Comparison of ENCODE assay signal across 10 mouse cellular contexts in the genomic region with DNA sequence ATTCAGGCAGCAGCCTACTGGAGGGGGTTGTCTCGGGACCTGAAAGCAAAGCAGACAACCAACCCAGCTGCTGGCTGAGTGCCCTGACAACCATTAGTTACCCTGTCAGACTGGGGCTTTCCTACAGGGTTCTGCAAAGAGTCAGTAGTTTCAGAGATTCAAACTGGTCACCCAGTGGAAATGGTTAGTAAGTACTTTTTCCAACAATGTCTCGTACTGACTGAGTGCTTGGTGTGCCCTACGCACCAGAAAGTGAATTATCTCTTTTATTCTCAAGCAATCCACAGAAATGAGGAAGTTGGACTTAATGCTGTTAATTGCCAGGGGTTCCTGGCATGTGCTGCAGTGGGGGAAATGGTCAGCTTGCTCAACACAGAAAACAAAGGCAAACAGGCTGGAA. TPM values are rescaled to one million over a fixed set of nuclear protein-coding genes. Genes with fewer than 3 reads are reported as not detected.
DNase-seq lines count a peak whose midpoint lies in the region; ATAC-seq lines count a peak whose summit lies in the region.
"Had no signal": no experiment of that assay in that cellular context is flagged by ENCODE, and none has a peak within 500 bp of the region (broad histone marks: within the 10 kb centered on the region; RNA-seq: fewer than 3 reads in every experiment).

No protein-coding gene starts in this region.

- H3K4me3 ChIP-seq in heart, embryonic 15.5 days = no peak overlapping the region
- H3K4me3 ChIP-seq in stomach, embryonic 15.5 days (replicated peaks) = no peak overlapping the region
- H3K4me3 ChIP-seq: embryonic facial prominence, embryonic 15.5 days; neural tube, embryonic 12.5 days had no signal

- H3K27me3 ChIP-seq in heart, embryonic 15.5 days = no peaks in the 10 kb centered on the region
- H3K27me3 ChIP-seq in stomach, embryonic 15.5 days (replicated peaks) = no peaks in the 10 kb centered on the region
- H3K27me3 ChIP-seq: embryonic facial prominence, embryonic 15.5 days; neural tube, embryonic 12.5 days had no signal

- H3K9me3 ChIP-seq in heart, embryonic 15.5 days (replicated peaks) = no peaks in the 10 kb centered on the region
- no peaks in the 10 kb centered on the region for H3K9me3 ChIP-seq in stomach, embryonic 15.5 days
- H3K9me3 ChIP-seq: embryonic facial prominence, embryonic 15.5 days; neural tube, embryonic 12.5 days had no signal

- DNase-seq in heart, postnatal 36 days = no peak
- peak; percentile 57 to 59 for DNase-seq in right cerebral cortex, postnatal 10 days (ENCODE audit: low spot score in 2 of 2)
- DNase-seq in right cerebral cortex, adult 18-20 months = no peak
- no peak for DNase-seq in retina, postnatal 1 day
- DNase-seq in left cerebral cortex, postnatal 25 days (ENCODE audit: low spot score in 2 of 2) = no peak

- intact Hi-C loops in heart, postnatal 36 days (cut with DNase I) = no loop called here
- intact Hi-C loops in left cerebral cortex, postnatal 25 days (cut with DNase I) = no loop called here

- WGBS in heart, embryonic 15.5 days = 31% methylated on average over 3 of the region's 3 CpGs
- WGBS in stomach, embryonic 15.5 days = 27% methylated on average over 3 of the region's 3 CpGs

- H3K4me2 ChIP-seq in heart, embryonic 15.5 days = no peak overlapping the region
- no peak overlapping the region for H3K4me2 ChIP-seq in stomach, embryonic 15.5 days
- H3K4me2 ChIP-seq: embryonic facial prominence, embryonic 15.5 days; neural tube, embryonic 12.5 days had no signal

- peak; percentile 27; the same call in 1 of the 2 replicates for ATAC-seq in heart, embryonic 15.5 days (replicated peaks; ENCODE audit: insufficient number of reproducible peaks, insufficient read depth, low FRiP score, low read depth)
- ATAC-seq in granulocyte monocyte progenitor cell, adult 5-6 weeks (replicated peaks; ENCODE audit: poor library complexity, severe bottlenecking) = peak; percentile 77
- ATAC-seq in stomach, embryonic 15.5 days (ENCODE audit: insufficient read depth, low FRiP score, low read depth) = no peak

- H3K27ac ChIP-seq in heart, embryonic 15.5 days = peak overlapping the region; percentile 40
- 0 out of 2 replicates have a peak overlapping the region, but pooled peaks have one; percentile 12 for H3K27ac ChIP-seq in stomach, embryonic 15.5 days
- H3K27ac ChIP-seq: embryonic facial prominence, embryonic 15.5 days; neural tube, embryonic 12.5 days had no signal

- no peak overlapping the region for H3K9ac ChIP-seq in heart, embryonic 15.5 days
- H3K9ac ChIP-seq in stomach, embryonic 15.5 days = no peak overlapping the region
- H3K9ac ChIP-seq: embryonic facial prominence, embryonic 15.5 days; neural tube, embryonic 12.5 days had no signal

- no peaks in the 10 kb centered on the region for H3K36me3 ChIP-seq in heart, embryonic 15.5 days
- no peaks in the 10 kb centered on the region for H3K36me3 ChIP-seq in stomach, embryonic 15.5 days
- H3K36me3 ChIP-seq: embryonic facial prominence, embryonic 15.5 days; neural tube, embryonic 12.5 days had no signal

- peaks cover 18% of the 10 kb centered on the region for H3K4me1 ChIP-seq in heart, embryonic 15.5 days (replicated peaks)
- peaks cover 24% of the 10 kb centered on the region; the same call in 1 of the 2 replicates for H3K4me1 ChIP-seq in stomach, embryonic 15.5 days
- H3K4me1 ChIP-seq: neural tube, embryonic 12.5 days had no signal

RNA-seq across cellular contexts. Expression of a gene that starts 10.2 kb away (rescaled TPM):
- polyA plus RNA-seq in heart, embryonic 15.5 days (2015; fragmentation: Nextera tagmentation; extraction: Ambion mirVana) = 28.1 and 29.9 TPM in 2 replicates
- 10 to 100 TPM; 23.5 to 29.3 TPM for total RNA-seq in heart, postnatal 36 days (2021)
- total RNA-seq in granulocyte monocyte progenitor cell, adult 5-6 weeks (2014; fragmentation: Nextera tagmentation) = 23.5 and 28.7 TPM in 2 replicates
- total RNA-seq in granulocyte monocyte progenitor cell, adult 5-6 weeks (2017) = 21.6 and 26.2 TPM in 2 replicates
- 40.3 and 42.2 TPM in 2 replicates for polyA plus RNA-seq in stomach, embryonic 15.5 days (2015; fragmentation: Nextera tagmentation; extraction: Ambion mirVana)
- total RNA-seq in left cerebral cortex, postnatal 25 days (2021) = 10 to 100 TPM; 20.8 to 24.5 TPM

RNA-seq across cellular contexts. Expression of a gene that starts 39.3 kb away (rescaled TPM):
- 0.09 and 0.36 TPM in 2 replicates for polyA plus RNA-seq in heart, embryonic 15.5 days (2015; fragmentation: Nextera tagmentation; extraction: Ambion mirVana)
- total RNA-seq in heart, postnatal 36 days (2021) = under 1 TPM in 1 of 2 experiments, not detected in 1; 0.08 TPM
- 0.21 TPM in 1 of 2 replicates, not detected in the other for total RNA-seq in granulocyte monocyte progenitor cell, adult 5-6 weeks (2014; fragmentation: Nextera tagmentation)
- total RNA-seq in granulocyte monocyte progenitor cell, adult 5-6 weeks (2017) = 0.05 TPM in 1 of 2 replicates, not detected in the other
- polyA plus RNA-seq in stomach, embryonic 15.5 days (2015; fragmentation: Nextera tagmentation; extraction: Ambion mirVana) = 0.08 and 0.14 TPM in 2 replicates
- under 1 TPM in 1 of 2 experiments, not detected in 1; 0.09 TPM for total RNA-seq in left cerebral cortex, postnatal 25 days (2021)

Comparison
In these comparisons a context has a peak if more than half of its experiments do, and no peak if none do; other contexts are left out.
1. DNase-seq: peak in right cerebral cortex, postnatal 10 days (2 of 2); none in heart, postnatal 36 days (0 of 2), right cerebral cortex, adult 18-20 months (single experiment), retina, postnatal 1 day (single experiment) and left cerebral cortex, postnatal 25 days (0 of 2).